Mouse (Mus musculus) testis, postnatal 14 days (tissue): ENCODE data around the gene Tox3.

ENCODE experiments used
- DNase-seq: peaks from one replicate; pipeline ENCODE4 v3.0.0; 2021; ENCODE audit warnings: low spot score

The Tox3 gene

DNA sequence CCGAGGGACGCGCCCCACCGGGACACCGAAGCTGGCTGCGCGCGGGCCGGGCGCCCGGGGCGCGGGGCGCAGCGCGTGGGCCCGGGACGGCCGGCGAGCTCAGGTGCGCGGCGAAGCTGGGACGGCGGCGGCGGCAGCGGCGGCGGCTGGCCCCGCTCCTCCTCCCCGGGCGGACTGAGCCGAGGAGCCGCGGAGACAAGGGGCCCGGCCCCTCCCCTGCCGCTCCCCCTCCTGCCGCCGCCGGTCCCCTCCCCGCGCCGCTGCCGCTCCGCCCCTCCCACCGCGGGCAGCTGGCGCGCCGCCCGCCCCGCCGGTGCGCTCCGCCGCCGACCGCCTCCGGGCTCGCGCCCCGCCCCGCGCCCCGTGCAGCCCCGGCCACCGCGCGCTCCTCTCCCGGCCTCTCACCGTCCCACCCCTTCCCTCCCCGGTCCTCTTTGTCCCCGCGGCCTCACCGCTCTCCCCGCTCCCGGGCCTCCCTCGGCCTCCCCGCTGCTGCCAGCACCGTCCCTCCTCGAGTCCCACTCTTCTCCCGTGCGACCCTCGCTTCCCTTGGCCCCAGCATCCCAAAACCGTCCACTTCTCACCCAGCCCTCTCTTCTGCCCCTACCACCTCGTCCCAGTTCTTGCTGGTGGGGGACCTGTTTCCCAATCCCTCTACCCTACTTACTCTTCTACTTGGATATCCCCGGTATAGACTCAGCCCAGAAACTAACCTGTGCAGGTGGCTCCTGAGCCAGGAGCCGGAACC is at the start of gene Tox3:
Gene Tox3 (minus strand): TSS at position 166 of the 748 bp plus-strand sequence.
- DNase-seq, result peak; percentile 17

GRCm38 (mm10) chr8:90392643-90393042 is 44.5 kb upstream of the Tox3 start:
- DNase-seq, result no peak

DNA sequence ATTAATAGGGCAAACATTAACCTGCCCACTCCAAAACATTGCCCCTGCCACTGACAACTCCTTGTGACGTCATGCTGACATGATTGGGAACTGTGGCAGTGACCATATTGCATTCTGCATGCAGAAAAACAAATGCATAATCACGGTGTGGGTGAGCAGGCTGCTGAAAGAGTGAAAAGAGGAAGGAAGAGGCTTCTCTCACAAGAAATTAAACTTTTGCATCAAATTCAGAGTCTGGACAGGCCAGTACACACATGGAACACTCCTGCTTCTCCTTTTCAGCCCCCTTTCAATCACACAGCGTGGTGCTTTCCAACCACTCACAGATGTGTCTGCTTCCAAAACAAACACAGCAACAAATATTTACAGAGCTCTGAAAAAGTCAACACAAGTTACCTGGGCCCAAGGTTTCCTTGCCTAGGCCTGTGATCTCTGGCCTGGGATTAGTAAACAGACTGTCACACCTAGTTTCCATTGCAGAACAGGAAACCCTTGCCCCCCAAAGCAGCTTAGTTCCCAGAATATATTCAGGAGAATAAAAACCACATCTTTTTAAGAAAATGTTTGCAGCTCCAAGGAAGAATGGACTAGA is 43.4 kb upstream of the Tox3 start:
- no peak for DNase-seq

- no peak for DNase-seq
These were observed 42.7 kb upstream of the Tox3 start for GRCm38 (mm10) chr8:90390827-90391226.

DNA sequence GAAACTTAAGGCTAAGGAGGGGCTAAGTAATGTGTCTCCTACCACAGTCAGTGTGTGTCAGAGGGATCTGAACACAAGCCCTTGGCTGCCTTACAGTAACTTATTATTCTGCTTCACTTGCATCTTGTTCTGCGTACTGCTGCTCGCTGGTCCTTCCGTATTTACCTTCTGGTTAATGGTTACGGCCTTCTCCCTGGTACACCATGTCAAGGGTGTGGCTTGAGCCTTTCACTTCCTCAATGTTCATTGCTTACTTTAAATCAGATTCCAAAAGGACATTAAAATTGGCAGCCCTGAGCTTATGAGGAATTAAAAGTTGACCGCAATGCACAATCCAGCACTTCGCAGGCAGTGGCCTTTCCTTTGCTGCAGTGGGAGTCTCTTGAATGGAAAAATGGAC is 30.9 kb upstream of the Tox3 start:
- DNase-seq, result no peak

DNA sequence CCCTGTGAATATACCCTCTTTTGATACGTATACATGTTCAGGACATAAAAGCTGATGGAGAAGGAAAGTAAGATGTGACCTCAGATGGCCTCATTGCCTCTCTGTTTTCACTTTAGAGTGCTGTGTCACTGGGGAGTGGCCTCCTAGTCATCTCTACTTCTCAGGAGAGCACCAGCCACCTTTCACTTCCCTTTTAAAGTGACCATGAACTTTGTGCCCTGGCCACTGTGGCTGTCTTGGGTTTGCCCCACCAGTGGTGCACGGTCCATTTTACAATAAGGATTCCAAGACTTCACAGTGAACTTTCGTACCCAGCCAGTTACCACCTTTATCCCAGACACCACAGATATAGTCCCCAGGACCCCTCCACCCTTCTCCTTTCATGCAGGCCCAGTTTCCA is 29.9 kb upstream of the Tox3 start:
- DNase-seq, result no peak

DNA sequence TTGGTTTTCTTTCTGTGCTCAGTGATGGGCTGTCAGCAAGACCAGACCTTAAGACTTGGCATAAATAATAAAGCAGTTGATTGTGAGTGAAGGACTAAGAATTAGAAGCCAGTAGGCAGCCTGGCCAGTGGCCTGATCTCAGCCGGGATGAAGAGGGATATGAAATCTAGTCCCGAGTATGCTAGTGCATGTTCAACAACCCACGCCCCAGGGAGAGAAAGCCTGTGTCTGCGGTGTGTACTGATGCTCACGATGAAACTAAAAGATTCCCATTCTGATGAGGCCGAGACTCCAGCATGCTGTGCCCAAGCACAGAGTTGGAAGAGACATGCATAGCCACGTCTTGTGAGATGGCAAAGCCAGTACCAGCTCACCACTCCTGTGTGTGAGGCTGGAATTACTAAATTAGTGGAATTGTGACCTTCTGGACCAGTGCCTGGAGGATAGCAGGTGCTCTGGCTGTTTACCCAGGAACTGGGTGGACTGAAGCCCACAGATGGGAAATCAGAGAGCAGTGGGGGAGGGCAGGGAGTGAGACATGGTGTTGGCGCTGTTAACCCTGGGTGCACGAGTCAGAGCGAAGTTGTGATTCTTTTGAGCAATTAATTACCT is 23.6 kb upstream of the Tox3 start:
- DNase-seq, result no peak

DNA sequence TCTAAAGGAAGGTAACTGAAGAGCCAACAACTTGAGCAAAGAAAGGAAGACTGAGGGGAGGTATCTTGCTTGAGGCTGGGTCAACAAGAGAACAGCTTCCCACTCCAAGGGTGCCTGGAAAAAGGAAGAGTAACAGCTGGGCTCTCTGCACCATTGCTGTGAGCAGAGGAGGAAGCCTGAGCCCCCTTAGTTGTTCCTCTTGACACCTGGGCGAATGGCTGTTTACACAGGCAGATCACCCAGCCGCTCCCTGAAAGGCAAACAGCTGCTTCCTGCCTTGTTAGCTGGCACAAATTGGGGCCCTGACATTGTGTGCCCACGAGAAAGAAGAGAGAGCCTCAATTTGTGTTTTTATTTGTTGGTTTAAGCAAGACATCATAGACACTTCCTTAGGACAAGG is 21.7 kb upstream of the Tox3 start:
- DNase-seq, result no peak

GRCm38 (mm10) chr8:90356729-90357128 is 8.6 kb upstream of the Tox3 start:
- no peak for DNase-seq

GRCm38 (mm10) chr8:90354782-90355181 is 6.6 kb upstream of the Tox3 start:
- DNase-seq, result no peak

DNA sequence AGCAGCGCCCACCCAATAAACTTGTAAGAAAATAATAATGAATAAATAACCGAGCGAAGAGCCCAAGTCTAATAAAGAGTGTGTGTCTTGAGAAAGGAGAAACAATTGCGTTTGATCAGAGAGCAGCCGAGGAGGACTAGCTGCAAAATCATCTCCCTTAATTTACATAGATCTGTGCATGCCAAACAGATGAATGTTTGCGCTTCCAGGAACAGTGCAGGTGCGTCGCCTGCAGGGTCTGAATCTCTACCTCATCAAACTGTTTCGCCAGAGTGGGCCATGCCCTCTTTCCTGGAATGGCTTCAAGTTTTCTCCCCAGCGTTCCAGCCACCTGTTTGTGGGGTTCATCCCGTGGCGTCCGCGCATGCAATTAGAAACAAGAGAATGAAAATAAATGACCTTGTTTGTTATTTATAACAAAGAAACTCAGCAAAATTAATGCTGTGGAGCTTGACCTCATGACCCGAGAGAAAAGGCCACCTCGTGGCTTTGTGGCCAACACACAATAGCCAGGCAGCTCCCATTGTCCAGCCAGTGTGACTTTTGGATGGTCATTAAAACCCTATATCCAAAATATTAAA is 5.9 kb upstream of the Tox3 start:
- no peak for DNase-seq

- no peak for DNase-seq
These were observed 5.4 kb upstream of the Tox3 start for GRCm38 (mm10) chr8:90353499-90353898.

GRCm38 (mm10) chr8:90352991-90353390 is 4.8 kb upstream of the Tox3 start:
- DNase-seq, result no peak

GRCm38 (mm10) chr8:90349709-90350562 is 1.8 kb upstream of the Tox3 start:
- no peak for DNase-seq

- DNase-seq, result no peak
These were observed 962 bp upstream of the Tox3 start for GRCm38 (mm10) chr8:90348926-90349683.

DNA sequence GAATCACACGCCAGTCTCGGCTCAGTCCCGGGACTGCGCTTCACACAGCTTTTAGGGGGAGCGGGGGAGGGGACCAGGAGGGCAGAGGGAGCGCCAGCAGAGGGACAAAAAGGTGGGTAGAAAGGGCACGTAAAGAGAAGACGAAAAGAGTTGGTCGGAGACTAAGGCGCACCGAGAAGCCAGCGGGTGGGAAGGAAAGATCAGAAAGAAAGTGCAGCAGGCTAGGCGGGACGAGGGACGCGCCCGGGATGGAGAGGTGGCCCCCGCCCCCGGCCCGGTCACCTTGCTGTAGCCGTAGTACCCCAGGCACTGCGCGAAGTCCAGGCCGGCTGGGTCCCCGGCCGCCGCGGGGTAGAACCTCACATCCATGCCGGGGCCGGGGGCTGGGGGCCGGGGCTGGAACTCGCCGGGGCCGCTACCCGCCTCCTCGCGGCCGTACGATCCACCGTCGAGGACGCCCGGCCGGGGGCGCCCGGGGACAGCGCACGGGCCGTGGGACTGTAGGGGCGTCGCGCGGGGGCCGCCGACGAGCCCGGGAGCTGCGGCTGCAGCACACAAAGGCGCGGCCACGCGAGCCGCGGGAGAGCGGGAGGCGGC is 464 bp downstream of the Tox3 start:
- DNase-seq, result no peak

DNA sequence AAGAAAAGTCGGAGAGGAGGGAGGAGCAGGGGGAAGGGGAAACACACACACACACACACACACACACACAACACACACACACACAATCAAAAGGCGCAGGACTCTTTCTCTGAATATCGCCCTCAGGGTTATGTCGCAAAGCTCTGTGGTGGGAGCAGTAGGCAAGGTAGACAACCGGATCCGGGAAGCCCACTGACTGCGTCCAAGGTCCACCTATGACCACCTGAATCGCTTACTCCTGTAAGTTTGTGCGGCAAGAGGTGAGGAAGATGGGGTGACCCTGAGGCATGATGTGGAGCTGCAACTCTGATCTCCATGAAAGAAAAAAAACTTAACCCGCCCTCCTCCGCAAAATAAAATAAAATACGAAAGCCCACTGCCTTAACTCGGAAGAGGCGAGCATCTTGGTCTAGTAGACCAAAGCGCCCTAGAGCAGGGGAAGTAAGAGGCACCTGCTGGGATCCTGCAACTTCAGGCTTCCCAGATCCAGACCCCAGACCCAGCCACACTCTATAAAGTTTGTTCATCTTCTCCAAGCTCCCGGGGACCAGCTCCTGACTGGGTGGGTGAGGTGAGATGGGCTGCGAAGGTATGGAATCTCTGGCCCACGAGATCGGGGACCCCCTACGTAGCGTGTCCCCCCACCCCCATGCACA is 1.1 kb downstream of the Tox3 start:
- DNase-seq, result no peak

DNA sequence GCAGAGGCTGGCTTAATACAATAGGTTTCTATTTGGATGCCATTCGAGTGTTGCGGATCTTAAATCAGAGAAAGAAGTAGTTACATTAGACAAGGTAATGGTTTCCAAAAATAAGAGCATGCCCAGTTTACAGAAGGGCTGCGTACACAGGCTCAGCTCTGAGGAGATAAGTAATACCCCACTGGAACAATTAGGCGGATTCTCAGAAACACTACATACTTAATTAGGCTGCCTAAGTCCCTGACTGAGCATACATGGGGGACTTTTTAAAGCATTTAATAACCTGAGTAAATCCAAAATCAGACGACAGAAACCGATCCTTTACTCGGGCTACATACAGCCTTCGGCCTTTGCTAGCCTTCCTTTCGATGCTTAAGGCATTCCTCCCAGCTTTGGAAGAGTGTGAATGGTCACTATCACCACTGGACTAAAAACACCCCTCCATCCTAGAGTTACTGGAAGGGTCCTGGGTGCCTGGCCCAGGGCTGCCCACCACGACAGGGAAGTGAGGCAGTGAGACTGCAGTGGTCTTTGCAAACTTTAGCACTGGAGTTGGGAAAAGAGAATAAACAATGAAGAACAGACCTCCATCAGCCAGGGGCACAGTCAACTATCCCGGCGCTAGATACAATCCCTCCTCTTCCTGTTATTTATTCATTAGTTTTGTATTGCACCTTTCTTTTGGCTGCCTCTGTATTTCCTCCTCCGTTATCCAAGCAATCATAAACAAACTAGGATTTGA is 1.8 kb downstream of the Tox3 start:
- no peak for DNase-seq

- no peak for DNase-seq
These were observed 17.5 kb downstream of the Tox3 start for GRCm38 (mm10) chr8:90330377-90331285.
